Mouse (Mus musculus) neural tube, embryonic 14.5 days (tissue): ENCODE data around the gene Mgat5b. TPM values are rescaled to one million over a fixed set of nuclear protein-coding genes. Genes with fewer than 3 reads are reported as not detected.
A peak's percentile ranks its signal among the peaks of the same experiment; 100 is the strongest.

Experiments used
- ATAC-seq: fragments of 200-750 bp; cut with Nextera tagmentation; 2 replicates; pipeline ENCODE4 v1.8.0; 2017; ENCODE audit warnings: low read depth, mild to moderate bottlenecking, moderate TSS enrichment, moderate library complexity
- H3K27ac ChIP-seq: fragments of 300-500 bp; sonication (generic); 2 replicates; pipeline ENCODE4 v1.5.1; 2014; ENCODE audit warnings: low read depth, mild to moderate bottlenecking, control low read depth, low read length, moderate library complexity, mixed read lengths
- H3K27me3 ChIP-seq: fragments of 300-500 bp; sonication (generic); 2 replicates; pipeline ENCODE4 v1.6.1; 2014; ENCODE audit warnings: low read length; ENCODE audit not compliant: control insufficient read depth, insufficient read depth
- H3K36me3 ChIP-seq: fragments of 300-500 bp; sonication (generic); 2 replicates; pipeline ENCODE4 v1.6.1; 2014; ENCODE audit warnings: low read length, mixed read lengths; ENCODE audit not compliant: control insufficient read depth, insufficient read depth
- H3K4me1 ChIP-seq: fragments of 300-500 bp; sonication (generic); 2 replicates; pipeline ENCODE4 v1.6.1; 2014; ENCODE audit warnings: low read length; ENCODE audit not compliant: control insufficient read depth, insufficient read depth
- H3K4me2 ChIP-seq: fragments of 300-500 bp; sonication (generic); 2 replicates; pipeline ENCODE4 v1.6.1; 2014; ENCODE audit warnings: mild to moderate bottlenecking, low read depth, low read length, control low read depth
- H3K4me3 ChIP-seq: fragments of 300-500 bp; sonication (generic); 2 replicates; pipeline ENCODE4 v1.5.1; 2014; ENCODE audit warnings: low read depth, low read length, control low read depth, mixed read lengths
- H3K9ac ChIP-seq: fragments of 300-500 bp; sonication (generic); replicated peaks from 2 replicates; pipeline ENCODE4 v1.6.1; 2014; ENCODE audit warnings: low read depth, mild to moderate bottlenecking, control low read depth, low read length, mixed read lengths
- H3K9me3 ChIP-seq: fragments of 300-500 bp; sonication (generic); 2 replicates; pipeline ENCODE4 v1.6.1; 2016; ENCODE audit warnings: low read length; ENCODE audit not compliant: control insufficient read depth
- WGBS: fragments of 180-500 bp; shearing (Covaris S2); extraction: QIAGEN DNeasy Blood & Tissue Kit; methylation state at CpG from one replicate; pipeline ENCODE4 v1.1.7; 2014; 5-methylcytosine and 5-hydroxymethylcytosine counted together
- polyA plus RNA-seq: library from polyadenylated mRNA; unstranded; fragments of >200 nt; fragmentation: Nextera tagmentation; extraction: Ambion mirVana; gene quantifications from 2 replicates; pipeline ENCODE4 v1.2.1, GENCODE M21; 2014

Mgat5b gene
- polyA plus RNA-seq, 1 experiment from 2014 or later: 21.6 TPM

- Histone ChIP-seq H3K4me2 (no peak overlapping the region), H3K27ac (no peak overlapping the region), H3K27me3 (no peaks in the 10 kb centered on the region), H3K4me1 (peaks cover 7% of the 10 kb centered on the region; the same call in 1 of the 2 replicates), H3K4me3 (no peak overlapping the region), H3K9me3 (no peaks in the 10 kb centered on the region), H3K36me3 (no peaks in the 10 kb centered on the region), H3K9ac (no peak overlapping the region)
- WGBS: 2% methylated on average over 3 of the region's 3 CpGs
- no peak for ATAC-seq
These were observed 81.6 kb downstream of the Mgat5b start for GRCm38 (mm10) chr11:117000219-117000618.

- Histone ChIP-seq H3K4me3 (no peak overlapping the region), H3K27me3 (no peaks in the 10 kb centered on the region), H3K36me3 (no peaks in the 10 kb centered on the region), H3K9ac (no peak overlapping the region), H3K4me2 (no peak overlapping the region), H3K27ac (no peak overlapping the region), H3K9me3 (no peaks in the 10 kb centered on the region), H3K4me1 (peaks cover 7% of the 10 kb centered on the region; the same call in 1 of the 2 replicates)
- 32% methylated on average over 4 of the region's 4 CpGs for WGBS
- ATAC-seq: no peak
These were observed 83.1 kb downstream of the Mgat5b start for GRCm38 (mm10) chr11:117001789-117002188.

- no peaks in the 10 kb centered on the region for H3K36me3 ChIP-seq
- H3K9ac ChIP-seq: no peak overlapping the region
- no peak overlapping the region for H3K4me3 ChIP-seq
- H3K27ac ChIP-seq: no peak overlapping the region
- no peaks in the 10 kb centered on the region for H3K27me3 ChIP-seq
- no peak for ATAC-seq
- peaks cover 7% of the 10 kb centered on the region for H3K4me1 ChIP-seq
- H3K4me2 ChIP-seq: no peak overlapping the region
- 23% methylated on average over 9 of the region's 9 CpGs for WGBS
- no peaks in the 10 kb centered on the region for H3K9me3 ChIP-seq
These were observed 84.8 kb downstream of the Mgat5b start for GRCm38 (mm10) chr11:117003503-117003902.

GRCm38 (mm10) chr11:117004277-117004676 lies 85.6 kb downstream of the Mgat5b start:
- WGBS: 13% methylated on average over 9 of the region's 9 CpGs
- Histone ChIP-seq H3K36me3 (no peaks in the 10 kb centered on the region), H3K4me2 (no peak overlapping the region), H3K27ac (peak overlapping the region; percentile 48; the same call in 1 of the 2 replicates), H3K9ac (no peak overlapping the region), H3K4me3 (no peak overlapping the region), H3K9me3 (no peaks in the 10 kb centered on the region), H3K4me1 (peaks cover 7% of the 10 kb centered on the region), H3K27me3 (no peaks in the 10 kb centered on the region)
- ATAC-seq: peak; percentile 65; the same call in 1 of the 2 replicates

- Histone ChIP-seq H3K27me3 (no peaks in the 10 kb centered on the region), H3K4me3 (no peak overlapping the region), H3K27ac (peak overlapping the region; percentile 44; the same call in 1 of the 2 replicates), H3K36me3 (no peaks in the 10 kb centered on the region), H3K4me2 (no peak overlapping the region), H3K9me3 (no peaks in the 10 kb centered on the region), H3K4me1 (peaks cover 19% of the 10 kb centered on the region; the same call in 1 of the 2 replicates), H3K9ac (no peak overlapping the region)
- no peak; the same call in 1 of the 2 replicates for ATAC-seq
- WGBS: 16% methylated on average over 4 of the region's 4 CpGs
These were observed 98.8 kb downstream of the Mgat5b start for GRCm38 (mm10) chr11:117017462-117017861.

- Histone ChIP-seq H3K9ac (no peak overlapping the region), H3K4me2 (peak overlapping the region; percentile 18; the same call in 1 of the 2 replicates), H3K27ac (peak overlapping the region; percentile 69), H3K4me3 (no peak overlapping the region), H3K36me3 (no peaks in the 10 kb centered on the region), H3K4me1 (peaks cover 19% of the 10 kb centered on the region; the same call in 1 of the 2 replicates), H3K9me3 (no peaks in the 10 kb centered on the region), H3K27me3 (no peaks in the 10 kb centered on the region)
- WGBS: 3% methylated on average over 8 of the region's 8 CpGs
- ATAC-seq: peak; percentile 88
These were observed 99.7 kb downstream of the Mgat5b start for GRCm38 (mm10) chr11:117018410-117018809.

GRCm38 (mm10) chr11:117021026-117021425 lies 102.4 kb downstream of the Mgat5b start:
- Histone ChIP-seq H3K27me3 (no peaks in the 10 kb centered on the region), H3K9ac (no peak overlapping the region), H3K9me3 (no peaks in the 10 kb centered on the region), H3K4me1 (peaks cover 21% of the 10 kb centered on the region; the same call in 1 of the 2 replicates), H3K27ac (no peak overlapping the region), H3K36me3 (no peaks in the 10 kb centered on the region), H3K4me3 (no peak overlapping the region), H3K4me2 (no peak overlapping the region)
- 55% methylated on average over 2 of the region's 2 CpGs for WGBS
- no peak for ATAC-seq

- H3K9me3 ChIP-seq: no peaks in the 10 kb centered on the region
- no peak overlapping the region for H3K4me2 ChIP-seq
- H3K9ac ChIP-seq: no peak overlapping the region
- WGBS: 92% methylated on average over 3 of the region's 3 CpGs
- H3K27me3 ChIP-seq: no peaks in the 10 kb centered on the region
- H3K4me3 ChIP-seq: no peak overlapping the region
- H3K4me1 ChIP-seq: peaks cover 7% of the 10 kb centered on the region
- no peaks in the 10 kb centered on the region for H3K36me3 ChIP-seq
- no peak for ATAC-seq
- H3K27ac ChIP-seq: no peak overlapping the region
These were observed 104.9 kb downstream of the Mgat5b start for GRCm38 (mm10) chr11:117023537-117023936.

- H3K9ac ChIP-seq: 0 out of 2 replicates have a peak overlapping the region, but pooled peaks have one; percentile 3
- 57% methylated on average over 10 of the region's 10 CpGs for WGBS
- peak overlapping the region; percentile 75; the same call in 1 of the 2 replicates for H3K27ac ChIP-seq
These were observed 109.0 kb downstream of the Mgat5b start for GRCm38 (mm10) chr11:117027681-117028080.

More at GRCm38 (mm10) chr11:117027681-117028080, 109.0 kb downstream of the Mgat5b start:
- Histone ChIP-seq H3K27me3 (no peaks in the 10 kb centered on the region), H3K4me3 (no peak overlapping the region), H3K9me3 (no peaks in the 10 kb centered on the region), H3K36me3 (no peaks in the 10 kb centered on the region), H3K4me2 (no peak overlapping the region), H3K4me1 (peaks cover 35% of the 10 kb centered on the region)
- ATAC-seq: no peak
